Mouse (Mus musculus) MEL (cell line): ENCODE results near the gene Masp2. TPM values are rescaled to one million over a fixed set of nuclear protein-coding genes. Genes with fewer than 3 reads are reported as not detected.
A peak's percentile ranks its signal among the peaks of the same experiment; 100 is the strongest.

ENCODE experiments used
- DNase-seq: peaks from one replicate; pipeline ENCODE4 v3.0.0; 2011; ENCODE audit warnings: low read depth, low spot score
- H3K27ac ChIP-seq: 2 replicates; pipeline ENCODE4 v1.5.1; 2012; ENCODE audit warnings: low read depth, mild to moderate bottlenecking, control low read depth, low read length, moderate library complexity; ENCODE audit not compliant: control insufficient read depth
- H3K27me3 ChIP-seq, 2 experiments: fragments of 150-350 bp in 1 of 2; sonication (generic) in 1 of 2; 2 replicates each; pipeline ENCODE4 v1.6.1; 2012; ENCODE audit warnings: low read length in 2 of 2, mild to moderate bottlenecking in 2 of 2, improper control_type of control experiment in 1 of 2, moderate library complexity in 1 of 2; ENCODE audit not compliant: insufficient read depth in 2 of 2, control insufficient read depth in 1 of 2
- H3K36me3 ChIP-seq, 2 experiments: 2 replicates each; pipeline ENCODE4 v1.6.1; 2012 to 2014; ENCODE audit warnings: low read length in 2 of 2, improper control_type of control experiment in 1 of 2, inconsistent platforms in 1 of 2, mild to moderate bottlenecking in 1 of 2; ENCODE audit not compliant: insufficient read depth in 2 of 2, control insufficient read depth in 1 of 2
- H3K4me1 ChIP-seq, 2 experiments: fragments of 150-350 bp in 1 of 2; sonication (generic) in 1 of 2; 2 replicates each; pipeline ENCODE4 v1.6.1; 2012; ENCODE audit warnings: low read length in 2 of 2, improper control_type of control experiment in 1 of 2, mild to moderate bottlenecking in 1 of 2; ENCODE audit not compliant: insufficient read depth in 2 of 2, control insufficient read depth in 1 of 2
- H3K4me3 ChIP-seq, 2 experiments: fragments of 150-350 bp in 1 of 2; sonication (generic) in 1 of 2; 2 replicates each; pipeline ENCODE4 v1.5.1; 2012; ENCODE audit warnings: low read depth in 2 of 2, low read length in 2 of 2, mild to moderate bottlenecking in 2 of 2, moderate library complexity in 2 of 2, control low read depth in 1 of 2, improper control_type of control experiment in 1 of 2; ENCODE audit not compliant: control insufficient read depth in 1 of 2, insufficient read depth in 1 of 2
- H3K79me2 ChIP-seq: 2 replicates; pipeline ENCODE4 v1.6.1; 2012; ENCODE audit warnings: mild to moderate bottlenecking, low read length, moderate library complexity; ENCODE audit not compliant: control insufficient read depth, poor library complexity, insufficient read depth
- H3K9ac ChIP-seq: 2 replicates; pipeline ENCODE4 v1.6.1; 2012; ENCODE audit warnings: low read depth, mild to moderate bottlenecking, control low read depth, low read length, moderate library complexity; ENCODE audit not compliant: control insufficient read depth, poor library complexity, severe bottlenecking
- H3K9me3 ChIP-seq: fragments of 150-350 bp; sonication (generic); replicated peaks from 2 replicates; pipeline ENCODE4 v1.6.1; 2012; ENCODE audit warnings: mild to moderate bottlenecking, low read length, improper control_type of control experiment, moderate library complexity; ENCODE audit not compliant: insufficient read depth
- BHLHE40 ChIP-seq: IDR thresholded peaks from 2 replicates; pipeline ENCODE4 v1.6.1; 2012; ENCODE audit warnings: low read depth, mild to moderate bottlenecking, inconsistent platforms, low read length, improper control_type of control experiment, borderline replicate concordance
- CHD1 ChIP-seq: IDR thresholded peaks from 2 replicates; pipeline ENCODE4 v1.6.1; 2012; ENCODE audit warnings: low read depth, mild to moderate bottlenecking, inconsistent platforms, low read length, improper control_type of control experiment
- CHD2 ChIP-seq: IDR thresholded peaks from 2 replicates; pipeline ENCODE4 v1.6.1; 2011; ENCODE audit warnings: low read length, improper control_type of control experiment
- CTCF ChIP-seq, 3 experiments: IDR thresholded peaks in 2 of 3; conservative IDR thresholded peaks in 1 of 3; 2 replicates each; pipeline ENCODE4 v1.5.1; 2011 to 2012; ENCODE audit warnings: low read length in 3 of 3, low read depth in 2 of 3, mild to moderate bottlenecking in 2 of 3, improper control_type of control experiment in 1 of 3, inconsistent platforms in 1 of 3, mixed read lengths in 1 of 3, moderate library complexity in 1 of 3; ENCODE audit not compliant: control insufficient read depth in 1 of 3, insufficient read depth in 1 of 3, poor library complexity in 1 of 3, severe bottlenecking in 1 of 3
- E2F4 ChIP-seq: IDR thresholded peaks from 2 replicates; pipeline ENCODE4 v1.6.1; 2011; ENCODE audit warnings: low read depth, low read length, improper control_type of control experiment, borderline replicate concordance
- ELF1 ChIP-seq: IDR thresholded peaks from 2 replicates; pipeline ENCODE4 v1.6.1; 2014; ENCODE audit warnings: low read depth, mild to moderate bottlenecking, inconsistent platforms, low read length, improper control_type of control experiment, moderate library complexity
- GABPA ChIP-seq: IDR thresholded peaks from 2 replicates; pipeline ENCODE4 v1.6.1; 2012; ENCODE audit warnings: low read depth, mild to moderate bottlenecking, inconsistent platforms, low read length, improper control_type of control experiment, moderate library complexity
- JUND ChIP-seq: IDR thresholded peaks from 2 replicates; pipeline ENCODE4 v1.6.1; 2011; ENCODE audit warnings: low read depth, mild to moderate bottlenecking, improper control_type of control experiment, low read length
- MXI1 ChIP-seq: IDR thresholded peaks from 2 replicates; pipeline ENCODE4 v1.6.1; 2011; ENCODE audit warnings: mild to moderate bottlenecking, low read depth, low read length, improper control_type of control experiment
- MYC ChIP-seq: IDR thresholded peaks from 2 replicates; pipeline ENCODE4 v1.6.1; 2011; ENCODE audit warnings: low read depth, mild to moderate bottlenecking, low read length, improper control_type of control experiment, moderate library complexity
- RAD21 ChIP-seq: IDR thresholded peaks from 2 replicates; pipeline ENCODE4 v1.6.1; 2011; ENCODE audit warnings: mild to moderate bottlenecking, low read depth, low read length, improper control_type of control experiment
- RCOR1 ChIP-seq: IDR thresholded peaks from 2 replicates; pipeline ENCODE4 v1.6.1; 2012; ENCODE audit warnings: low read depth, mild to moderate bottlenecking, inconsistent platforms, low read length, improper control_type of control experiment
- SIN3A ChIP-seq: IDR thresholded peaks from 2 replicates; pipeline ENCODE4 v1.6.1; 2012; ENCODE audit warnings: low read length, improper control_type of control experiment, inconsistent platforms
- SMC3 ChIP-seq: IDR thresholded peaks from 2 replicates; pipeline ENCODE4 v1.6.1; 2011; ENCODE audit warnings: low read depth, low read length, improper control_type of control experiment
- TAL1 ChIP-seq: IDR thresholded peaks from 2 replicates; pipeline ENCODE4 v1.6.1; 2012; ENCODE audit warnings: mild to moderate bottlenecking, inconsistent platforms, low read length, moderate library complexity, mixed read lengths
- TCF12 ChIP-seq: IDR thresholded peaks from 2 replicates; pipeline ENCODE4 v1.6.1; 2014; ENCODE audit warnings: low read depth, mild to moderate bottlenecking, inconsistent platforms, low read length, improper control_type of control experiment, moderate library complexity
- UBTF ChIP-seq: IDR thresholded peaks from 2 replicates; pipeline ENCODE4 v1.6.1; 2012; ENCODE audit warnings: low read depth, mild to moderate bottlenecking, inconsistent platforms, low read length, improper control_type of control experiment, moderate library complexity, borderline replicate concordance; ENCODE audit not compliant: insufficient read depth
- ZC3H11A ChIP-seq: IDR thresholded peaks from 2 replicates; pipeline ENCODE4 v1.6.1; 2012; ENCODE audit warnings: low read depth, mild to moderate bottlenecking, inconsistent platforms, low read length, improper control_type of control experiment
- ZNF384 ChIP-seq: IDR thresholded peaks from 2 replicates; pipeline ENCODE4 v1.6.1; 2012; ENCODE audit warnings: low read depth, mild to moderate bottlenecking, inconsistent platforms, low read length, improper control_type of control experiment
- polyA plus RNA-seq, 2 experiments: library from polyadenylated mRNA; stranded (reverse) in 1 of 2; unstranded in 1 of 2; fragments of >175 nt in 1 of 2; fragments of >200 nt in 1 of 2; gene quantifications; 2 replicates each; pipeline versions ENCODE4 v1.2.1 to v1.2.4; 2012; ENCODE audit warnings: low replicate concordance in 2 of 2, low read depth in 1 of 2; ENCODE audit not compliant: insufficient read length in 2 of 2, insufficient read depth in 1 of 2, missing spikeins in 1 of 2
- total RNA-seq: library from RNA; depleted of rRNA; stranded (reverse); fragments of 300-350 nt; gene quantifications from 2 replicates; pipeline ENCODE4 v1.2.3, GENCODE M21; 2012

The Masp2 gene
- total and polyA plus RNA-seq, 3 experiments: 0.38 to 1.4 TPM; not detected in 1

DNA sequence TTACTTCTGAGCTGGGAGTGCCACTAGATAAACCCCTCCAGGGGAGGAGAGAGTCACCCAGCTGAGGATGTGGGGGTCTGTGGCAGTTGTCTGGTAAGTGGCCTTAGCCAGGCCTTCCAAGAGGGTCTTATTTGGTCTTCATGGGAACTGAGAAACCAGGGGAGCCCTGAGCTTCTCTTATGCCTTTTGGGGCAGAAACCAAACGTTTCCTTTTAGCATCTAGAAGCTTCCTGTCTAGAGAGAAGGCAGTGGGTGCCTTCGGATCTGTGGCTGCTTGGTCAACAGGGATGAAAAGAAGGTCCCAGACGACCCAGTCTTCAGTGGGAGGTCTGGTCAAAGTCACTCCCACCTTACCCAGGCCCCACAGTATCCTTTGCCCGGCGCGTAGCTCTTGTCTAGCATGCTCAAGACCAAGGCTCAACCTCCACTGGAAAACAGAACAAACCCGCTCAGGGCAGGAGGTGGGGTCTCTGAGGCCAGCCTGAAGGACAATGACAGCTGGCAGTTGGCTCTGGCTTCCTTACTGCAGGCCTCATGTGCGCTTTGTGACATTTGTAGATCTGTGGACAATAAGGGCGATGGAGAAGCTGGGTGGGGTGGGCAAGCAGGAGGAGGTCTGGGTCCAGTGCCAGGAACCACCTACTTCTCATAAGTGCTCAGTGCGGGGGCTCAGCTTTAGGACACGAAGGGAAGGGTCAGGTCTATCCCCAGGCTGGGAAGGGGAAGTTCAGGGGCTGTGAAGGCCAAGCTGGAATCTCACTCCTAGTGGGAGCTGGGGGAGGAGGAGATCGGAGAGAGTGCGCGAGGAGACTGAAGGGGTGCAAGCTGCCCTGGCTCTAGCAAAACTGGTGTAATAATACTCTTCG, 41.2 kb downstream of the Masp2 start, which contains the start of gene Gm572:
Gene Gm572, plus strand, starts transcription at position 27 of the 866 bp plus-strand sequence.
- Histone ChIP-seq H3K4me1 (peaks cover 0 to 13% of the 10 kb centered on the region in 2 experiments; a peak in 3 of 4 replicates), H3K36me3 (no peaks in the 10 kb centered on the region; a peak in 1 of 4 replicates), H3K27ac (no peak within 1 kb of the TSS), H3K4me3 (peak within 1 kb of the TSS; percentile 5 to 20; a peak in 1 of 4 replicates), H3K79me2 (no peaks in the 10 kb centered on the region), H3K27me3 (no peaks in the 10 kb centered on the region; a peak in 1 of 4 replicates), H3K9me3 (no peaks in the 10 kb centered on the region), H3K9ac (peak within 1 kb of the TSS; percentile 11; the same call in 1 of the 2 replicates)
- TF ChIP-seq CHD1 (no peak), TCF12 (no peak), RCOR1 (no peak), ELF1 (no peak), ZC3H11A (no peak), ZNF384 (no peak), TAL1 (no peak), GABPA (no peak), UBTF (no peak), E2F4 (no peak), JUND (no peak), SMC3 (no peak), MXI1 (no peak), RAD21 (no peak), BHLHE40 (no peak), CHD2 (no peak), MYC (no peak)
- no peak for DNase-seq

DNA sequence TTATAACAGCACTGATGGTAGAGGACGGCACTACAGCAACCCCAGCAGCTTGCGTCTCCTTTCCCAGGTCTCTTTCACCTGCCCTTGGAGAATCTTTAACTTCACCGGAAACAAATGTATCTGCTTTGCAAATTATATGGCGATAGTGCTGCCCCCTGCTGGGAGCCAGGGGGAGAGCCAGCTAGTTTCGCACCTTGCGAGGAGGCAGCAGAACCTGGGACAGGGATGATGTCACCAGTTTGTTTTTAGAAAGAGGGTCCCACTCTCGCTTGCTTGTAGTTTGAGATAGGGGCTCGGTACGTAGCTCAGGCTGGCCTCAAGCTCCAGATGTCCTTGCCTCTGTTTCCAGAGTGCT, 41.8 kb downstream of the Masp2 start:
- peak overlapping the region; percentile 11; the same call in 1 of the 2 replicates for H3K9ac ChIP-seq
- peaks cover 0 to 13% of the 10 kb centered on the region in 2 experiments; a peak in 3 of 4 replicates for H3K4me1 ChIP-seq
- no peaks in the 10 kb centered on the region for H3K9me3 ChIP-seq
- H3K79me2 ChIP-seq: no peaks in the 10 kb centered on the region
- DNase-seq: peak; percentile 77
- TF ChIP-seq RAD21: peak; percentile 34
- TF ChIP-seq SIN3A: no peak
- peak; percentile 81 to 93 (median 91) for TF ChIP-seq CTCF (IDR thresholded peaks at IDR 0.05 in 2 of 3, conservative IDR thresholded peaks at IDR 0.05 in 1 of 3; ENCODE audit: control insufficient read depth in 1 of 3, insufficient read depth in 1 of 3, low read depth in 2 of 3, low read length in 3 of 3, poor library complexity in 1 of 3, severe bottlenecking in 1 of 3)
- peak; percentile 53 for TF ChIP-seq SMC3
- no peaks in the 10 kb centered on the region; a peak in 1 of 4 replicates for H3K36me3 ChIP-seq
- H3K27ac ChIP-seq: no peak overlapping the region
- H3K27me3 ChIP-seq: no peaks in the 10 kb centered on the region; a peak in 1 of 4 replicates
- H3K4me3 ChIP-seq: peak overlapping the region; percentile 5 to 20; a peak in 1 of 4 replicates
